Mouse (Mus musculus): Measurements from ENCODE around the gene Ppp2r5c. TPM values are rescaled to one million over a fixed set of nuclear protein-coding genes. Genes with fewer than 3 reads are reported as not detected.

Ppp2r5c gene
- polyA plus RNA-seq, 1 experiment = 59.4 TPM

- Histone ChIP-seq H3K27ac (ENCODE audit: control insufficient read depth, insufficient read depth, low read depth, low read length, poor library complexity) (no peak overlapping the region), H3K4me3 (replicated peaks; ENCODE audit: control insufficient read depth, low read depth, low read length) (no peak overlapping the region), H3K4me1 (ENCODE audit: control insufficient read depth, insufficient read depth, low read length) (no peaks in the 10 kb centered on the region)
- 91% methylated on average over 11 of the region's 11 CpGs for WGBS
- TF ChIP-seq POLR2A (IDR thresholded peaks at IDR 0.05; ENCODE audit: borderline replicate concordance, control insufficient read depth, low read depth, low read length) (no peak), CTCF (IDR thresholded peaks at IDR 0.05; ENCODE audit: control insufficient read depth, insufficient read depth, low read length) (no peak)
These were observed 117.9 kb downstream of the Ppp2r5c start for GRCm38 (mm10) chr12:110564848-110565247.

GRCm38 (mm10) chr12:110566366-110566765, 119.4 kb downstream of the Ppp2r5c start:
- H3K4me1 ChIP-seq (ENCODE audit: control insufficient read depth, insufficient read depth, low read length) = no peaks in the 10 kb centered on the region
- 92% methylated on average over 9 of the region's 9 CpGs for WGBS
- TF ChIP-seq POLR2A (IDR thresholded peaks at IDR 0.05; ENCODE audit: borderline replicate concordance, control insufficient read depth, low read depth, low read length) (no peak), CTCF (IDR thresholded peaks at IDR 0.05; ENCODE audit: control insufficient read depth, insufficient read depth, low read length) (no peak)
- H3K4me3 ChIP-seq (replicated peaks; ENCODE audit: control insufficient read depth, low read depth, low read length) = no peak overlapping the region
- H3K27ac ChIP-seq (ENCODE audit: control insufficient read depth, insufficient read depth, low read depth, low read length, poor library complexity) = no peak overlapping the region

GRCm38 (mm10) chr12:110571050-110571449, 124.1 kb downstream of the Ppp2r5c start:
- WGBS = 88% methylated on average over 10 of the region's 10 CpGs
- Histone ChIP-seq H3K4me1 (ENCODE audit: control insufficient read depth, insufficient read depth, low read length) (no peaks in the 10 kb centered on the region), H3K27ac (ENCODE audit: control insufficient read depth, insufficient read depth, low read depth, low read length, poor library complexity) (no peak overlapping the region), H3K4me3 (replicated peaks; ENCODE audit: control insufficient read depth, low read depth, low read length) (no peak overlapping the region)
- TF ChIP-seq POLR2A (IDR thresholded peaks at IDR 0.05; ENCODE audit: borderline replicate concordance, control insufficient read depth, low read depth, low read length) = no peak
- no peak for TF ChIP-seq CTCF (IDR thresholded peaks at IDR 0.05; ENCODE audit: control insufficient read depth, insufficient read depth, low read length)

- TF ChIP-seq POLR2A (IDR thresholded peaks at IDR 0.05; ENCODE audit: borderline replicate concordance, control insufficient read depth, low read depth, low read length) = no peak
- TF ChIP-seq CTCF (IDR thresholded peaks at IDR 0.05; ENCODE audit: control insufficient read depth, insufficient read depth, low read length) = no peak
- no peaks in the 10 kb centered on the region for H3K4me1 ChIP-seq (ENCODE audit: control insufficient read depth, insufficient read depth, low read length)
- H3K27ac ChIP-seq (ENCODE audit: control insufficient read depth, insufficient read depth, low read depth, low read length, poor library complexity) = no peak overlapping the region
- WGBS = 91% methylated on average over 4 of the region's 4 CpGs
- H3K4me3 ChIP-seq (replicated peaks; ENCODE audit: control insufficient read depth, low read depth, low read length) = no peak overlapping the region
These were observed 125.4 kb downstream of the Ppp2r5c start for GRCm38 (mm10) chr12:110572351-110572750.

GRCm38 (mm10) chr12:110573635-110574034, 126.7 kb downstream of the Ppp2r5c start:
- Histone ChIP-seq H3K4me3 (replicated peaks; ENCODE audit: control insufficient read depth, low read depth, low read length) (no peak overlapping the region), H3K27ac (ENCODE audit: control insufficient read depth, insufficient read depth, low read depth, low read length, poor library complexity) (no peak overlapping the region), H3K4me1 (ENCODE audit: control insufficient read depth, insufficient read depth, low read length) (no peaks in the 10 kb centered on the region)
- TF ChIP-seq POLR2A (IDR thresholded peaks at IDR 0.05; ENCODE audit: borderline replicate concordance, control insufficient read depth, low read depth, low read length) (no peak), CTCF (IDR thresholded peaks at IDR 0.05; ENCODE audit: control insufficient read depth, insufficient read depth, low read length) (no peak)
- 33% methylated on average over 8 of the region's 8 CpGs for WGBS

- TF ChIP-seq CTCF (IDR thresholded peaks at IDR 0.05; ENCODE audit: control insufficient read depth, insufficient read depth, low read length) (no peak), POLR2A (IDR thresholded peaks at IDR 0.05; ENCODE audit: borderline replicate concordance, control insufficient read depth, low read depth, low read length) (no peak)
- WGBS = 87% methylated on average over 4 of the region's 4 CpGs
- H3K27ac ChIP-seq (ENCODE audit: control insufficient read depth, insufficient read depth, low read depth, low read length, poor library complexity) = no peak overlapping the region
- H3K4me3 ChIP-seq (replicated peaks; ENCODE audit: control insufficient read depth, low read depth, low read length) = no peak overlapping the region
- no peaks in the 10 kb centered on the region for H3K4me1 ChIP-seq (ENCODE audit: control insufficient read depth, insufficient read depth, low read length)
These were observed 129.0 kb downstream of the Ppp2r5c start for GRCm38 (mm10) chr12:110575926-110576325.

- WGBS = 92% methylated on average over 9 of the region's 9 CpGs
- Histone ChIP-seq H3K4me3 (replicated peaks; ENCODE audit: control insufficient read depth, low read depth, low read length) (no peak overlapping the region), H3K4me1 (ENCODE audit: control insufficient read depth, insufficient read depth, low read length) (no peaks in the 10 kb centered on the region), H3K27ac (ENCODE audit: control insufficient read depth, insufficient read depth, low read depth, low read length, poor library complexity) (no peak overlapping the region)
- TF ChIP-seq CTCF (IDR thresholded peaks at IDR 0.05; ENCODE audit: control insufficient read depth, insufficient read depth, low read length) = no peak
- no peak for TF ChIP-seq POLR2A (IDR thresholded peaks at IDR 0.05; ENCODE audit: borderline replicate concordance, control insufficient read depth, low read depth, low read length)
These were observed 131.4 kb downstream of the Ppp2r5c start for GRCm38 (mm10) chr12:110578333-110578732.

- no peak overlapping the region for H3K4me3 ChIP-seq (replicated peaks; ENCODE audit: control insufficient read depth, low read depth, low read length)
- H3K27ac ChIP-seq (ENCODE audit: control insufficient read depth, insufficient read depth, low read depth, low read length, poor library complexity) = no peak overlapping the region
- TF ChIP-seq POLR2A (IDR thresholded peaks at IDR 0.05; ENCODE audit: borderline replicate concordance, control insufficient read depth, low read depth, low read length) (no peak), CTCF (IDR thresholded peaks at IDR 0.05; ENCODE audit: control insufficient read depth, insufficient read depth, low read length) (no peak)
- peaks cover 5% of the 10 kb centered on the region for H3K4me1 ChIP-seq (ENCODE audit: control insufficient read depth, insufficient read depth, low read length)
- WGBS = 44% methylated on average over 6 of the region's 6 CpGs
These were observed 141.7 kb downstream of the Ppp2r5c start for GRCm38 (mm10) chr12:110588622-110589021.

GRCm38 (mm10) chr12:110590804-110591259, 143.9 kb downstream of the Ppp2r5c start:
- peak overlapping the region; percentile 68 for H3K4me3 ChIP-seq (replicated peaks; ENCODE audit: control insufficient read depth, low read depth, low read length)
- H3K4me1 ChIP-seq (ENCODE audit: control insufficient read depth, insufficient read depth, low read length) = peaks cover 5% of the 10 kb centered on the region
- TF ChIP-seq POLR2A (IDR thresholded peaks at IDR 0.05; ENCODE audit: borderline replicate concordance, control insufficient read depth, low read depth, low read length) (no peak), CTCF (IDR thresholded peaks at IDR 0.05; ENCODE audit: control insufficient read depth, insufficient read depth, low read length) (no peak)
- H3K27ac ChIP-seq (ENCODE audit: control insufficient read depth, insufficient read depth, low read depth, low read length, poor library complexity) = peak overlapping the region; percentile 83
- 0% methylated on average over 15 of the region's 15 CpGs for WGBS

All from bone marrow, adult 2 months (tissue).